Mouse (Mus musculus) liver, embryonic 14.5 days (tissue): ENCODE measurements at regions not wholly inside any gene's neighbourhood (a gene's known extent, or its start where the extent isn't known, plus 50 kb on each side); places are given as distances from the start of the nearest gene placed in this dataset.

Experiments
- ATAC-seq: fragments of 200-750 bp; cut with Nextera tagmentation; 2 replicates; pipeline ENCODE4 v1.8.0; 2017; ENCODE audit warnings: moderate number of reproducible peaks, mild to moderate bottlenecking, moderate library complexity; ENCODE audit not compliant: insufficient read depth
- DNase-seq, 3 experiments: peaks; one replicate each; pipeline ENCODE4 v3.0.0-alpha.2; 2012 to 2013; ENCODE audit warnings: low read depth in 3 of 3, low spot score in 3 of 3
- H3K27ac ChIP-seq: fragments of 300-500 bp; sonication (generic); 2 replicates; pipeline ENCODE4 v1.5.1; 2014; ENCODE audit warnings: moderate library complexity, mild to moderate bottlenecking, control low read depth, inconsistent platforms
- H3K27me3 ChIP-seq: fragments of 300-500 bp; sonication (generic); 2 replicates; pipeline ENCODE4 v1.6.1; 2014; ENCODE audit warnings: mild to moderate bottlenecking, low read length, moderate library complexity; ENCODE audit not compliant: control insufficient read depth, insufficient read depth
- H3K36me3 ChIP-seq: fragments of 300-500 bp; sonication (generic); replicated peaks from 2 replicates; pipeline ENCODE4 v1.6.1; 2014; ENCODE audit warnings: low read depth; ENCODE audit not compliant: control insufficient read depth, insufficient read depth
- H3K4me1 ChIP-seq, 2 experiments: fragments of 200-500 bp in 1 of 2; fragments of 300-500 bp in 1 of 2; sonication (generic) in 1 of 2; replicated peaks; 2 replicates each; pipeline ENCODE4 v1.6.1; 2012 to 2014; ENCODE audit warnings: antibody characterized with exemption in 1 of 2, inconsistent platforms in 1 of 2, low read length in 1 of 2; ENCODE audit not compliant: control insufficient read depth in 2 of 2, insufficient read depth in 2 of 2
- H3K4me2 ChIP-seq: fragments of 300-500 bp; sonication (generic); 2 replicates; pipeline ENCODE4 v1.6.1; 2014; ENCODE audit warnings: low read depth, mild to moderate bottlenecking, control low read depth, moderate library complexity
- H3K4me3 ChIP-seq, 2 experiments: fragments of 200-500 bp in 1 of 2; fragments of 300-500 bp in 1 of 2; sonication (generic) in 1 of 2; 2 replicates each; pipeline ENCODE4 v1.5.1; 2012 to 2014; ENCODE audit warnings: low read depth in 2 of 2, low read length in 2 of 2, mild to moderate bottlenecking in 2 of 2, control low read depth in 1 of 2, inconsistent platforms in 1 of 2, moderate library complexity in 1 of 2; ENCODE audit not compliant: insufficient read depth in 1 of 2
- H3K9ac ChIP-seq: fragments of 300-500 bp; sonication (generic); replicated peaks from 2 replicates; pipeline ENCODE4 v1.6.1; 2014; ENCODE audit warnings: mild to moderate bottlenecking, control low read depth, moderate library complexity
- H3K9me3 ChIP-seq: fragments of 300-500 bp; sonication (generic); 2 replicates; pipeline ENCODE4 v1.6.1; 2016; ENCODE audit warnings: low read length, mixed read lengths; ENCODE audit not compliant: control insufficient read depth
- CTCF ChIP-seq: IDR thresholded peaks from 2 replicates; pipeline ENCODE4 v1.5.1; 2016; ENCODE audit warnings: antibody characterized with exemption, low read depth, control low read depth
- EP300 ChIP-seq: IDR thresholded peaks from 2 replicates; pipeline ENCODE4 v1.6.1; 2016; ENCODE audit warnings: antibody characterized with exemption, low read depth
- WGBS: fragments of 180-500 bp; shearing (Covaris S2); extraction: QIAGEN DNeasy Blood & Tissue Kit; methylation state at CpG from one replicate; pipeline ENCODE4 v1.1.7; 2014; ENCODE audit not compliant: insufficient replicate concordance; 5-methylcytosine and 5-hydroxymethylcytosine counted together

- ATAC-seq, result no peak
Measured at GRCm38 (mm10) chr10:51154743-51155142, 260.2 kb downstream of the Sim1 start.

DNA sequence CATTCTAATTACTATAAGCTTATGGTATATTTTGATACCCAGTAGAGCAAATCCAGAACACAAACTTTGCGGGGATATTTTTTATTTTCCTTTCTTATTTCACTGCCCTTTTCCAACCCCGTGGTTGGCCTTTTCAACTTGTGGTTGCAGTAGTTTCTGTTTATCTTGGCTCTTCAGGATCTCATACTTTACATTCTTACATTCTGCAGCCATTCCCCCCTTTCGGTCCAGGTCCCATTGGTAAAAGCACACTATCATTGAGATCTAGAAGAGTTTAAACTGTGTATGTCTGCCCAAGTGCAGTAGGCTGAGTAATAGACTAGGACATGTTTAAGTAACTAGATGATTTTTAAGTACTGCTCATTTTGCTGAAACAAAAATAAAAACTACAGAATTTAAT, 279.1 kb downstream of the Sim1 start:
- ATAC-seq (no peak), DNase-seq (no peak)
- Histone ChIP-seq H3K27me3 (no peaks in the 10 kb centered on the region), H3K27ac (no peak overlapping the region), H3K4me2 (no peak overlapping the region), H3K4me3 (no peak overlapping the region), H3K9me3 (no peaks in the 10 kb centered on the region), H3K36me3 (no peaks in the 10 kb centered on the region), H3K4me1 (no peaks in the 10 kb centered on the region), H3K9ac (no peak overlapping the region)
- WGBS, result 58% methylated on average over 3 of the region's 3 CpGs
- no peak for TF ChIP-seq EP300
- no peak for TF ChIP-seq CTCF

More at GRCm38 (mm10) chr10:51154743-51155142, 260.2 kb downstream of the Sim1 start:
- Histone ChIP-seq H3K9me3 (no peaks in the 10 kb centered on the region), H3K4me1 (no peaks in the 10 kb centered on the region), H3K27ac (no peak overlapping the region), H3K36me3 (no peaks in the 10 kb centered on the region), H3K27me3 (no peaks in the 10 kb centered on the region), H3K4me2 (no peak overlapping the region), H3K9ac (no peak overlapping the region), H3K4me3 (no peak overlapping the region)
- WGBS, result 60% methylated on average over 2 of the region's 2 CpGs
- no peak for DNase-seq
- no peak for TF ChIP-seq CTCF
- TF ChIP-seq EP300, result no peak

- Histone ChIP-seq H3K9me3 (no peaks in the 10 kb centered on the region), H3K36me3 (no peaks in the 10 kb centered on the region), H3K4me3 (no peak overlapping the region), H3K4me1 (no peaks in the 10 kb centered on the region), H3K4me2 (no peak overlapping the region), H3K9ac (no peak overlapping the region), H3K27me3 (no peaks in the 10 kb centered on the region), H3K27ac (no peak overlapping the region)
- TF ChIP-seq EP300, result no peak
- no peak for TF ChIP-seq CTCF
- 73% methylated on average over 3 of the region's 3 CpGs for WGBS
- no peak for ATAC-seq
- no peak for DNase-seq
Measured at GRCm38 (mm10) chr10:51175993-51176577, 281.5 kb downstream of the Sim1 start.

GRCm38 (mm10) chr10:51176692-51177091, 282.1 kb downstream of the Sim1 start:
- no peak for TF ChIP-seq CTCF
- no peak for TF ChIP-seq EP300
- H3K4me3 ChIP-seq, result no peak overlapping the region
- H3K27me3 ChIP-seq, result no peaks in the 10 kb centered on the region
- 50% methylated on average over 3 of the region's 3 CpGs for WGBS
- ATAC-seq, result no peak
- H3K4me1 ChIP-seq, result no peaks in the 10 kb centered on the region
- no peaks in the 10 kb centered on the region for H3K9me3 ChIP-seq
- no peak overlapping the region for H3K9ac ChIP-seq
- no peaks in the 10 kb centered on the region for H3K36me3 ChIP-seq
- no peak for DNase-seq
- no peak overlapping the region for H3K27ac ChIP-seq
- H3K4me2 ChIP-seq, result no peak overlapping the region

DNA sequence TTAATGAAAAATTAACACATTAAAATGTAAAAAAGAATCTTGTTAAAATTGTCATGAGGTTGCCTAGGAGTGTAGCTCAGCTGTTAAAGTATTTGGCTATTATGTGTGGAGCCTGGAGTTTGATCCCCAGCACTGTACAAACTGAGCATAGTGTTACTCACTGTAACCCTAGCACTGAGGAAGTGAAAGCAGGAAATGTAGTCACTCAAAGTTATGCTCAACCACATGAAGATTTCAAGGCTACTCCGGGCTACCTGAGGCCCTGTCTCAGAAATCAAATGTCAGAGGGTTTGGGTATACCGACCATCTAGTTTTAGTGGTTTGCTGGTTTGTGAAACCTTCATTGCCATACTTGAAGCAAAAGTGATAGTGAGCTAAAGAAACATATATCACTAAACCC, 287.2 kb downstream of the Sim1 start:
- DNase-seq (no peak), ATAC-seq (no peak)
- Histone ChIP-seq H3K36me3 (no peaks in the 10 kb centered on the region), H3K27me3 (no peaks in the 10 kb centered on the region), H3K4me2 (no peak overlapping the region), H3K4me1 (no peaks in the 10 kb centered on the region), H3K4me3 (no peak overlapping the region), H3K9ac (no peak overlapping the region), H3K27ac (no peak overlapping the region), H3K9me3 (no peaks in the 10 kb centered on the region)
- 28% methylated on average over 2 of the region's 2 CpGs for WGBS
- TF ChIP-seq EP300 (no peak), CTCF (no peak)
